Mouse (Mus musculus): ENCODE measurements around the gene Tenm1.

The Tenm1 gene

GRCm38 (mm10) chrX:42718078-42718785, 710.7 kb downstream of the Tenm1 start:
- no peak for DNase-seq

DNA sequence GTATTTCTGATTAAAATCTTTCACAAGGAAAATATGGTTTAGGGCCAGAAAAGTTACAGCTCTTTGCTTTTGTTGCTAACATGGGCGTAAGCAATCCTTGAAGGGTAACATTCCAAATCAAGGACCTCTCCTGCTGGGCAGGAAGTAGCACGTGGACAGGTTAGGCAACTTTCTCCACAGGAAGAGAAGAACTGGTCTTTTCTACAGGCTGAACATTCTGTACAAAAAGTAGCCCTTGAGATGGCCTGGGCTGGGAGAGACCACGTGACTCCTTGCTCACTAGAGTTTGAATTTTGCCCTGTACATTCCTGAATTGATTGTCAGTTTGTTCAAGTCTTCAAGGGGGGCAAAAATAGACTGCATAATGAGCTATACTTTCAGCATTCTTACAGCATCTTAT, 728.6 kb downstream of the Tenm1 start:
- DNase-seq, result peak in 1 of 2 experiments; percentile 23

DNA sequence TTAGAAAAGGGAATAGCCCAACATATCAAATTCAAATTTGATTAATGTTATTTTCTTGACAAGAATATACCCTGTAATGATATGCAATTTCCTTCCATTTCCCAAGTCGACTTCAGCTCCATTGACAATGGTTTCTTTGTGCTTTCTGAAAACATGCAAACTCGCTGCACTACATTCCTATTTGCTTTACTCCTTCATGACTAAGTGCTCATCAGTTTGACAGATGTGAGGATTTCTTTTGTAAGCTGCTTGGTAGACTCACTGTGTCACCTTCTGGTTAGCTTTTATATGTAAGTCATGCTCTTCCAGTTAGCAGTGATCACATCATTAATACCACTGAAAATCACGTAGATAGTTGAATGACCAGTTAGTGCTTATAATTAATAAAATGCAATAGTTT, 781.8 kb downstream of the Tenm1 start:
- no peak for DNase-seq

DNA sequence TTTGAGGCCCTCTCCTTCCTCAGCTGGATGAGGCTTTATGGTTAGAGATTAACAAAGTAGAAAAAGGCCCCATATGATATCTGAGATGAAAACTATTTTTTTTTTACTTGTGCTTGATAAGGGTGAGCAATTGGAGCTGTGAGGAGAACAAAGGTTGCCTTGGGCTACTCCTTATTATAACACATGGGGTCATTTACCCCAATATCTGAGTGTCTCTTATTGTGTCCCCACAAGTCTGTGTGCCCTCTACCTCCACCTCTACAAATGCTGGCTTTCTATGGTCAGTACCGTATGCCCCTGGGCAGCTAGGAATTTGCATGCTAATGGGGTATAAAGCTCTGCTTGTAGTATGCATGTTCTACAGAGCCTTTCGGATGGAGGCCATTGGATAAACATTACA, 848.4 kb downstream of the Tenm1 start:
- DNase-seq, result no peak

DNA sequence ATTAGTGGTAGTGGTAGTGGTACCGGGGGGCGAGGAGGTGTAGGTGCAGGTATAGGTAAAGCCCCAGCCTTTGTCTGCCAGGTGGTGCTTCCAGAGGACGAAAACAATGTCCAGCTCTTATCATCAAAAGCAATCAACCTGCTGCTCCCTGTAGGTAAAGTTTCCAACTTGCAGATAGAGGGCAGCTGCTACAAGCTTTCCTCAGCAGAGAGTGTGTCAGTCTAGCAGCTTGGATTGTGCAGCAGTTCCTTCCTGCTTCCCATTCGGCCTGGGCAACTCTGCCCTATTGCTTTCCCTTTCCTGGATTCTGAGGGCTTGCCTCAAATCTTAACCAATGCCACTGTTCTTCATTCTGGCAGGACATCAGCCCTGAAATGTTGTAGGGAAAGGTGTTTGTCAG, 870.2 kb downstream of the Tenm1 start:
- DNase-seq, result no peak

DNA sequence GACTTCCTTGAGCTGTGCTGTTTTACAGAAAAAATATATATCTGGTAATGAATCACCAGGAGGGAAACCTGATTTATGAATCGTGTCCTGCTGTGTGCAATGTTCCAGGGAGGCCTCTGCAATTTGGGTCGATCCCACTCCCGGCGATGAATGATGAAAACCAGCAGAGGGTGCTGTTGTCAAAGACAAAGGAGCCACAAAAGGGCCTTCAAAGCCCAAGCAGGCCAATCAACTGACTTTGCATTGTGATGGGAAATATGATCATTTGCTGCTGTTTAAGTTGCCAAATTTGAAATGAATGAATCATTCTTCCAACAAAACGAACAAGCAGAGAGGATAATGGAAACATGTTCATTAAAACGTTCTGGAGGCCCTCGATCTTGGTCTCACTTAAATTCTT, 871.6 kb downstream of the Tenm1 start:
- peak; percentile 22 to 53 for DNase-seq

GRCm38 (mm10) chrX:42548513-42548912, 880.4 kb downstream of the Tenm1 start:
- DNase-seq, result no peak

DNA sequence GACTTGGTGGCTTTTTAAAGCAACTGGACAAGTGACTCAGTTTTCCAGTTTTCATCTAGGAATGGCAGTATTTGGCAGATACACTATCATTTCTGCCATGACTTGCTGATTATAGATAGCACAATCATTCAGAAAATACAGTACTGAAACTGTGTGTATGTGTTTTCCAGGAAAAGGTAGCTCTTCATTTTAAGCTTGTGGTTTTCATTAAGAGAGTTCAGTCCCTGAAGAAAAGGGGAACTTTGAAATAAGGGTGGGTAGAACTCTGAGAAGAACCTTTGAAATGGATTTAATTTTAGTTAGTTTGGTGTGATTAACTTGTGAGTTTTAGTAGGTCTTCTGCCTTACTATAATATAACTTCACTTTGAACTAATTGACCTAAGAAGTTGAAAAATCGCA, 883.9 kb downstream of the Tenm1 start:
- DNase-seq, result no peak

GRCm38 (mm10) chrX:42540756-42541053, 888.2 kb downstream of the Tenm1 start:
- peak; percentile 44 to 70 for DNase-seq

DNA sequence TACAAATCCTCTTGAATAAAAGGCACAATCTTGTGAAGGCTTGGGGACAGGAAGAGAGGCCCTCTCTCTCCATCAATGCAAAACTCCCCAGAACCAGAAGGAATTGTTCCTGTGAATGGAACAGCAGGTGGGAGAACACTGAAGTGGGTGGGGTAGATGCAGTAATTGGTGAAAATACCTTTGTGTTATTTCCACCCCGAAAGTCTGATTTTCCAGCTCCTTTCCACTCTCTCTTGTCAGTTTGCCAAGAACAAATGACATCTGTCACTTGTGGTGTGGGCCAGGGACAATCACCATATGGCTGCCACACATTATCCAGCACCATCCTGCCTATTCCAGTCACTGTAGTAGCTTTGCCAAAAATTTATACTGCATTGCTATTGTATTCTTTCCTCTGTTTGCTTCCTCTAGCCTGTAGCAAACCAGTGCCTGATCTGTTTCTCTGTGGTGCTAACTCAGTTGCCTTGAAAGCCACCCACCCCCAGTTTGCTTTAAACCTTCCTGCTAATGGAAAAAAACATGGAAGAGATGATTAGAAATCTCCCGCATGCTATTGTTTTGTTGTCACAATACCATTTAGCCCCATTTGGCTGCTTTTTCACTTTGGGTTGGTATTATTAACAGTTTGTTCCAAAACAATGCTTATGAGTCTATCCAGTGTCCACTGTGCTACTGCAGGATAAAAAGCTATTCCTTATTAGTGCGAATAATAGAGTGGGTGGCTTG, 888.7 kb downstream of the Tenm1 start:
- peak in 1 of 2 experiments; percentile 17 for DNase-seq

- DNase-seq, result no peak
Measured at GRCm38 (mm10) chrX:42530703-42531102, 898.2 kb downstream of the Tenm1 start.

- DNase-seq, result no peak
Measured at GRCm38 (mm10) chrX:42522868-42523267, 906.1 kb downstream of the Tenm1 start.

DNA sequence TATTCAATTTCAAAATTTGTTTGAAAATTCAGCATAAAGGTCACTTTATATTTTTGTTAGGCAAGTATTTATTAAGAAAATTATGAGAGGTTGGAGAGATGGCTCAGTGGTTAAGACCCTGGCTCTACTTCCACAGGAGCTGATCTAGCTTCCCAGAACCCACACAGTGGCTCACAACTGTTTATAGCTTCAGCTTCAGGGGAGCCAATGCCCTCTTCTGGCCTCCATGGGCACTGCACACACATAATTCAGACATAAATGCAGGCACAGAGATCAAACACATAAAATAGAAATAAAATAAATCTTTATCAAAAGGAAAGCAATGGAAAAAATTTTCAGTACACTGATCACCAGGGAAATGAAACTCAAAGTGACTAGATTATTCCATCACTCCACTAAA, 916.4 kb downstream of the Tenm1 start:
- DNase-seq, result no peak

DNA sequence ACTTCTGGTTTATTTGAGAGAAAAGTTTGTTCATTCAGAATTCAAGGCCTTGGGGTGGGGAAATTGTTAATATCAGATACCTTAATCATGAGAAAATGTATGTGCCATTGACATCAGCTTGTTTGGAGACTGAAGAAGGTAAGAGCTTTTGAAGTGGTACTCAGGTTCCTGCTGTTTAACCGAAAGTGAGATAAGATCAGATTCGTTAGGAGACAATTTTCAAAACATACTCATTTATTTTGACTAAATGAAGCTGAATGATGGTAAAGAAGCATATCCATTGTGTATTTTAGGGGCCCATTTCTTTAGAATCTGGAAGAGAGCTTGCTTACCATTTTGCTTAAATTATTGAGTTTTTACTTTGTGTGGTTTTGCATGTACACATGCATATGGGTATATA, 917.8 kb downstream of the Tenm1 start:
- DNase-seq, result no peak

DNA sequence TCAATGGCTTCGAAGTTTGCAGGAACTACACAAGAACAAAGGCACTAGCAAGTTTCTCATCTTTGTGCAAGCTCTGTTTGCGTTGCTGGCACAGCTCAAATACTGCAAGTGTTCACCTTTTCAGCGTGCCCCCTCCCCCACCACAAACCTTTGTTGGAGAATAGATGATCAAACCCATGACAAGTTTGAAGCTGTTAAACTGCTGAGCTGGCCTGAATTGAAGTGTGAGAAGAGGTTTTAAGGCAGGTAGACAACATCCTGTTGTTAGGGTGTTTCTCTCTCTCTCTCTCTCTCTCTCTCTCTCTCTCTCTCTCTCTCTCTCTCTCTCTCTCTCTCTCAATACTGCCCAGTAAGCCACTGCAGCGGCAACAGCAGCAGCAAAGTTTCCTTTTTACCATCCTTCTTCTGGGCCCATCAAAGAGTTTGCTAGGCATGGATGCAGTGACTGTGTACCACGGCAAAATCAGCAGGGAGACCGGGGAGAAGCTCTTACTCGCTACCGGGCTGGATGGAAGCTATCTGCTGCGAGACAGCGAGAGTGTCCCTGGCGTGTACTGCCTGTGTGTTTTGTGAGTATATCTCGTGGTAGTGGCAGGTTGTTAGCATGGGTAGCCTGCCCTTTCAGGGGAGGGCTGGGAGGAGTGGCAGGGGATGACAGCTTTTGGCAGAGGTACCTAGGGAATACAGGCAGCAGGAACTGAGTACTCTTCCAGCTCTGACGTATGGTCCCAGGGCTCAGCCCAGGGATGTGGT, 926.5 kb downstream of the Tenm1 start, which contains the start of gene Sh2d1a:
Sh2d1a (plus strand) TSS at position 163 of the 753 bp plus-strand sequence.
- DNase-seq, result no peak

DNA sequence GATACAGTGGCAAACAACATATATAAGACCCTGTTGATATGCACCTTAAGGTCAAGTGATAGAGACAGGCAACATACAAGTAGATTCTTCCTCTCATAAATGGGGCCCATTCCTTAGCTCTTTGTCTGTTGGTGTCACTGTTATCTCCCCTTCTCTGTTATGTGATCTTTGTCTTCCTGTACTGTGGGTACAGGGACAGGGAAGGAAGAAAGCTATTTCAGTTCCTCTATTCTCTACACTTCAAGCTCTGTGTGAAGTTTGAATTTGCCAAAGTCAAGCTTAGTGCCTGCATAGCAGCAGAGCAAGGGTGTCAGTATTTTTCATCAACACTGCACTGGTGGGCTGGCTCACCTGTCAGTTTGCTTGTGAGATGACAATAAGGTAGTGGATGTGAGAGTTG, 928.4 kb downstream of the Tenm1 start:
- DNase-seq, result no peak

DNA sequence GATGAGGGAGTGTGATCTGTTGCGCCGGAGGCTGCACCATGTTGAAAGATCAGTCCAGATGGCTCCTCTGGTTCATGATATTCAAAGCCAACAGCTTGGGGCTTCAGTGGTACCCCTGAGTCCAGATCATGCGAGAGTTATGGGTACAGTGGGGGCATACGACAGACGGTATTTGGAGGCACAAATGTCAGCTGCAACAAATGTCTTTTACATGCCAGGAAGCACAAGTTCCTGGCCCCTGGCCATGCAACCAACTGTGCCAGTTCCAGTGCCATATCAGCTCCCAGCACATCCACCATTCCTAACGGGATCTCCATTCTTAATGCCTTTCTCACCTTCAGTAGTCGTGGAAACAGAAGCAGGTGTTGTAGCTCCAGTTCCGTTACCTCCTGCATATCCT, 938.6 kb downstream of the Tenm1 start:
- no peak for DNase-seq

DNA sequence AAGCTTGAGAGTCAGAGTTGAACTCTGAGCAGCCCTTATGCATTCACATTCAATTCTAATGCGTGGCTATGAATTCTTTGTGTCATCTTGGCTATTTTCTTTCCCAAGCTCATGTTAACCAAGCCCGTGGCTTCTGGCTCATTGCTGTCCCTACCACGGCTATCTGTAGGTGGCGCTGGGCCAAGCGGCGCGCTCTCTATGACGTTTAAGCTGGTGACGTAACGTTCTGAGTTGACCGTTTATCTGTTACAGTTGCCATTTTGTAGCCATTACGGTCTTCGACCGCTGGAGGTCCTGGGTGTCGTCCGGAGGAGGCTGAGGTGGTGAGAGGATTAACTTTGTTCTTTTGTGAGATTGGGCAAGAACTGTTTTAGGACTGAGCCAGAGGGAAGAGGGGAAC, 939.5 kb downstream of the Tenm1 start, which contains the start of gene Tex13c2:
Tex13c2 (plus strand) TSS at position 246 of the 400 bp plus-strand sequence.
- DNase-seq, result no peak

Data from lung, postnatal 4 days (tissue).